Mouse (Mus musculus) neural tube, embryonic 13.5 days (tissue): Measurements from ENCODE around the gene Gm20481. TPM values are rescaled to one million over a fixed set of nuclear protein-coding genes. Genes with fewer than 3 reads are reported as not detected.
"Not testable (repeated sequence)": the region's sequence is repeated elsewhere in the genome, so short reads cannot be mapped to it uniquely, and the experiment has no call there.

Experiments
- ATAC-seq: fragments of 200-750 bp; cut with Nextera tagmentation; 2 replicates; pipeline ENCODE4 v1.8.0; 2017; ENCODE audit warnings: low read depth, mild to moderate bottlenecking, moderate TSS enrichment, moderate library complexity
- H3K27ac ChIP-seq: fragments of 300-500 bp; sonication (generic); replicated peaks from 2 replicates; pipeline ENCODE4 v1.5.1; 2015; ENCODE audit warnings: moderate library complexity, mild to moderate bottlenecking, inconsistent platforms
- H3K27me3 ChIP-seq: fragments of 300-500 bp; sonication (generic); 2 replicates; pipeline ENCODE4 v1.6.1; 2015; ENCODE audit warnings: mild to moderate bottlenecking, inconsistent platforms
- H3K36me3 ChIP-seq: fragments of 300-500 bp; sonication (generic); 2 replicates; pipeline ENCODE4 v1.6.1; 2015; ENCODE audit warnings: mild to moderate bottlenecking, inconsistent platforms
- H3K4me1 ChIP-seq: fragments of 300-500 bp; sonication (generic); replicated peaks from 2 replicates; pipeline ENCODE4 v1.6.1; 2015; ENCODE audit warnings: inconsistent platforms
- H3K4me2 ChIP-seq: fragments of 300-500 bp; sonication (generic); 2 replicates; pipeline ENCODE4 v1.6.1; 2015; ENCODE audit warnings: inconsistent platforms, mild to moderate bottlenecking, moderate library complexity
- H3K4me3 ChIP-seq: fragments of 300-500 bp; sonication (generic); 2 replicates; pipeline ENCODE4 v1.5.1; 2015; ENCODE audit warnings: mild to moderate bottlenecking, inconsistent platforms
- H3K9ac ChIP-seq: fragments of 300-500 bp; sonication (generic); 2 replicates; pipeline ENCODE4 v1.6.1; 2015; ENCODE audit warnings: moderate library complexity, mild to moderate bottlenecking, inconsistent platforms
- H3K9me3 ChIP-seq: fragments of 300-500 bp; sonication (generic); 2 replicates; pipeline ENCODE4 v1.6.1; 2016; ENCODE audit warnings: inconsistent platforms
- WGBS: fragments of 180-500 bp; shearing (Covaris S2); methylation state at CpG from one replicate; pipeline ENCODE4 v1.1.7; 2015; 5-methylcytosine and 5-hydroxymethylcytosine counted together
- polyA plus RNA-seq: library from polyadenylated mRNA; unstranded; fragments of >200 nt; fragmentation: Nextera tagmentation; extraction: Ambion mirVana; gene quantifications from 2 replicates; pipeline ENCODE4 v1.2.1, GENCODE M21; 2015

The Gm20481 gene
- polyA plus RNA-seq, 1 experiment from 2014 or later: not detected

DNA sequence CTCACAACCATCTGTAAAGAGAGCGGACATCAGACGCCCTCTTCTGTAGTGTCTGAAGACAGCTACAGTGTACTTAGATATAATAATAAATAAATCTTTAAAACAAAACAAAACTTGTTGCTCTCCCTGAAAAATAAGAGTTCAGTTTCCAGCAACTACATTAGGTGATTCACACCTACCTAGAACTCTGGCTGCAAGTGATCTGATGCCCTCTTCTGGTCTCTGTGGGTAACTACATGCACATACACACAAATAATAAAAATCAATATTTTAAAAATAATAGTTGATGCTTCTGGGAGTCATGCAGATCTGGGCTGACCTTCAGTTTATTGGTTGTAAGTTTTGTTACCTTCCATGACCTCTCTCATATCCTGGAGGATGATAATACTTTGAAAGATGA lies 14.5 kb downstream of the Gm20481 start:
- WGBS: 75% methylated on average over 2 of the region's 2 CpGs

DNA sequence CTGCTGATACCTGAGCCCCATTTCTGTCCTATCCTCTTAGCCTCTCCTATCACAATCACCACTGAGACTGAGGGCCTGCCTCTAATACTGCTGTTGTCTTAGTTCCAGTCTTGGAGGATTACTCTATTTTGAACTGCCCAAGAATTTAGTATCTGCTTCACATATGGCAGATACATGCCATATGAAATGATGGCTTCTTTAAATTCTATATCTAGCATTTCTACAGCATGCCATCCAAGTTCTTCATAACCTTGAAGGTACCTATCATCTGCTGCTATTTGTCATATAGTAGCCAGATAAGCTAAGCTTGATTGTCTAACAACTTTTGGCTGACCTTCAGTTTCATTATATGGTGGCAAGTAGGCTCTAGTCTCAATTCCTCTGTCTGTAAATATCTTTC lies 25.0 kb downstream of the Gm20481 start:
- no peak overlapping the region for H3K9ac ChIP-seq

More for the DNA sequence above, 14.5 kb downstream of the Gm20481 start:
- H3K4me1 ChIP-seq: peaks cover 29% of the 10 kb centered on the region
- H3K9me3 ChIP-seq: no peaks in the 10 kb centered on the region
- no peak overlapping the region for H3K27ac ChIP-seq
- no peak overlapping the region for H3K9ac ChIP-seq
- H3K4me3 ChIP-seq: no peak overlapping the region
- H3K36me3 ChIP-seq: peaks cover 22% of the 10 kb centered on the region
- H3K4me2 ChIP-seq: no peak overlapping the region
- no peak for ATAC-seq
- no peaks in the 10 kb centered on the region for H3K27me3 ChIP-seq

DNA sequence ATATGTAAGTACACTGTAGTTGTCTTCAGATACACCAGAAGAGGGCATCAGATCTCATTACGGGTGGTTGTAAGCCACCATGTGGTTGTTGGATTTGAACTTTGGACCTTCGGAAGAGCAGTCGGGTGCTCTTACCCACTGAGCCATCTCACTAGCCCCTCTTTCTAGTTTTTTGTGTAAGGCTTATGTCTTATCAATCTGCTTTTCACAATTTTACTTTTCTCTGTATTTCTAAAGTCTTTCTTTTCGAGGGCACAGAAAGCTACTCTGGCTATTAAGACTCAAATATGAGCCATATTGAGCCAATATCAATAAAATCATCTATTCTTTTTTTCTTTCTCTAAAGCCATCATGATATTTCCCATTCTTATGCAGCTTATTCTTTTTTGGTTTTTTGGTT lies 25.5 kb downstream of the Gm20481 start:
- H3K27ac ChIP-seq, H3K4me3 ChIP-seq, H3K9me3 ChIP-seq, H3K9ac ChIP-seq, ATAC-seq, H3K36me3 ChIP-seq, H3K27me3 ChIP-seq, H3K4me2 ChIP-seq: not testable (repeated sequence)
- 91% methylated on average over 4 of the region's 4 CpGs for WGBS
- H3K4me1 ChIP-seq: peaks cover 11% of the 10 kb centered on the region

More for the DNA sequence above, 25.0 kb downstream of the Gm20481 start:
- Histone ChIP-seq H3K4me1 (peaks cover 7% of the 10 kb centered on the region), H3K27ac (no peak overlapping the region), H3K27me3 (no peaks in the 10 kb centered on the region), H3K36me3 (no peaks in the 10 kb centered on the region), H3K4me3 (no peak overlapping the region), H3K4me2 (no peak overlapping the region), H3K9me3 (no peaks in the 10 kb centered on the region)
- ATAC-seq: no peak

DNA sequence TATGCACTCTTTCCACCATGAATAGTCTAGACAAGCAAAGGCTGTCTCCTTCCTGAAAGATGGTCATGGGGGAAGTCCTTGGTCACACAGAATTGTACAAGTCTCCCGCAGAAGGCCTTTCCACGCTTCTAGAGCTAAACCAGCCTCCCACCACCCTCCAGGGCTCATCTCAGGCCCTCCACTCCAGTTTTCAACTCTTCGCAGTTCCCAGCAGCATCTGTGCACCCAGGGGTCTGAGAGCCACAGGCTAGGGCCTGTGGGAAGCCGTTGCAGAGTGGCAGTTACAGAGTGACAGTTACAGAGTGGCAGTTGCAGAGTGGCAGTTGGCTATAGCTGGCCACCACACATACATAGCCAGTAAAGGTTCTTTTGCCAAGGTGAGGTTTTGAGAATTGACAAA lies 26.2 kb downstream of the Gm20481 start:
- not testable (repeated sequence) for H3K9ac ChIP-seq, H3K27ac ChIP-seq, H3K4me2 ChIP-seq, H3K4me3 ChIP-seq, H3K27me3 ChIP-seq, H3K9me3 ChIP-seq, ATAC-seq, H3K36me3 ChIP-seq
- 94% methylated on average over 4 of the region's 4 CpGs for WGBS
- peaks cover 12% of the 10 kb centered on the region for H3K4me1 ChIP-seq

DNA sequence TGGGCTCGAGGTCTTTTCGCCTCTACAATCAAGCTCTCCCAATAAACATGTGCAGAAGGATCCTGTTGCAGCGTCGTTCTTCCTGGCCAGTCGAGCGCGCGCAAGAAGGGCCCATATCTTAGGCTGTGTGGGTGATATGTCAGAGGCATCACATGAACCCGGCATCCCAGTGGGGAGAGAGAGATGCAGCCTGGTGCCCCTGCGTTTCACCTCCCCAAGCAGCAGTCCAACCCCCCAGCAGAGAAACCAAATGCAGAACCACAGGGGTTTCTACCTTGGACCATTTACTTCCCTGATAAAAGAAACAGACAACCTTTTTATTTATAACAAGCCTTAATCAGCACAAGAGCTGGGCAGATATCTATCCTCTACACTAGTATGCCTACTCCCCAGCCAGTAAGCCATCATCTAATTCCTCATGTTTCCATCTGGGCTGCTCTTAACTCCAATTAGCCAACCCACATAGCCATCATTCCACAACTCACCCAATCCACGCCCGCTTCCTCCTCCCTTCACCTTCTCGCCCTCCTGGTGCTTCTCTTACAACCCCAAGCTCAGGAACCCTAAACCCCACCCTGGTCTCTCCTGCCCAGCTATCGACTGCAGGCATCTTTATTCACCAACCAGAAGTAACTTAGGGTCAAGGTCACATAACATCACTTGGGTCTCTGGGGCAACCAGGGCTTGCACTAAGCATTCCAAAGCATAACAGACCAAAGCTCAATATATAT lies 26.9 kb downstream of the Gm20481 start:
- H3K27me3 ChIP-seq: no peaks in the 10 kb centered on the region
- no peaks in the 10 kb centered on the region for H3K9me3 ChIP-seq
- peaks cover 14% of the 10 kb centered on the region for H3K4me1 ChIP-seq
- no peak for ATAC-seq
- H3K4me3 ChIP-seq: no peak overlapping the region
- no peak overlapping the region for H3K4me2 ChIP-seq
- H3K9ac ChIP-seq: no peak overlapping the region
- WGBS: 86% methylated on average over 13 of the region's 14 CpGs
- H3K27ac ChIP-seq: no peak overlapping the region
- no peaks in the 10 kb centered on the region for H3K36me3 ChIP-seq

DNA sequence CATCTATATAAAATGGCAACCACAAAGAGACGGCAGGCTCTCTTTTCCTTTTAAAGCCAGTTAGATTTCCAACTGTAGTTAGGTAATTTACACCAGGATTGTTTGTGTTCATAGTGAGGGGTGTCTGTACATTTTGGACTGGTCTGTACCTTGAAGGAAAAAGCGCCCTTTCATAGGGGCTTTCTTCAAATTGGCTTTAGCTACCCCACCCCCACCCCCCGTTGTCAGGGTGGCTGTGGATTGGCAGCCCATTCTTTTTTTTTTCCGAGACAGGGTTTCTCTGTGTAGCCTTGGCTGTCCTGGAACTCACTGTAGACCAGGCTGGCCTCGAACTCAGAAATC lies 27.4 kb downstream of the Gm20481 start:
- no peak for ATAC-seq
- WGBS: 79% methylated on average over 5 of the region's 5 CpGs
- H3K4me2 ChIP-seq: no peak overlapping the region
- H3K4me3 ChIP-seq: no peak overlapping the region
- peaks cover 19% of the 10 kb centered on the region for H3K4me1 ChIP-seq
- no peaks in the 10 kb centered on the region for H3K36me3 ChIP-seq
- no peaks in the 10 kb centered on the region for H3K27me3 ChIP-seq
- no peak overlapping the region for H3K27ac ChIP-seq
- H3K9ac ChIP-seq: no peak overlapping the region
- H3K9me3 ChIP-seq: no peaks in the 10 kb centered on the region

DNA sequence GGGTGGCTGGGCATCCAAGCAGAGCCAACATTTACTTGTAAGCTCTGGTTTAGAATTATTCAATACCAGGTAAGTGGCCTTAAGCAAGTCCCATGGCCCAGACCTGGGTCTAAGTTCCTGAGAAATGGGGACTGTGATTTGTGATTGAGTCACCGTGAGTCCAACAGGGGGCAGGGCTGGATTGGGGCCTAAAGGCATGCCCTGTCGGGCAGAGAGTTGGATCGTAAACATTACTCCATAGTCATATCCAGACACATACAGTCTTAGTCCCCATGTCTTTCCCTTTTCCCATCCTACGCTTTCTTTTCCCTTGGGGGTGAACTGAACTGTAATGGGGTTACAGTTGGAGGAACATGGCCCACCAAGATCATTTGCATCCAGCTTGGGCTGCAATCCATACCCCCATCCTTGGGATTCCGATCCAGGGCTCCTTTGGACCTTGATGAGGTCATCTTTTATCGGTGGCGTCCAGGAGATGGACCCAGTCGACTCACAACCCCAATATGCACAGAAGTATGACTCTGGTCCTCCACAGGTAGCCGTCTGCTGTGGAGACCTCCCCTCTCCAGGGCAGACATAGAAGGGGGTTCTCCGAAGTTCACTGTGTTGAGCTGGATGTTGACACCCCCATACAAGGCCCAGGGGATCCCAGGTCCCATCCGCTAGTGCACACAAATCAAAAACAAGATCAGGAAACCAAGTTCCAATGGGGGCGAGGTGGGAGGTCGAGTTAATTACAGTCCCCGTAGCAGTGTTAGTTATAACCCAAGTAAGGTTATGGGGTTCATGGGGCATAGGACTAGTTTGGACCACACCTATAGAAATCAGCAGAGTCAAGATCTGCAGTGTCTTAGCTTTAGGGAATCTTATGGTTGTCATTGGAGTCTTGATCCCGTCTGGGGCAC lies 29.1 kb downstream of the Gm20481 start:
- Histone ChIP-seq H3K36me3 (no peaks in the 10 kb centered on the region), H3K4me3 (0 out of 2 replicates have a peak overlapping the region, but pooled peaks have one; percentile 24), H3K27ac (no peak overlapping the region), H3K4me2 (peak overlapping the region; percentile 100), H3K4me1 (peaks cover 34% of the 10 kb centered on the region), H3K27me3 (no peaks in the 10 kb centered on the region), H3K9ac (no peak overlapping the region), H3K9me3 (no peaks in the 10 kb centered on the region)
- WGBS: 93% methylated on average over 15 of the region's 15 CpGs
- ATAC-seq: no peak

DNA sequence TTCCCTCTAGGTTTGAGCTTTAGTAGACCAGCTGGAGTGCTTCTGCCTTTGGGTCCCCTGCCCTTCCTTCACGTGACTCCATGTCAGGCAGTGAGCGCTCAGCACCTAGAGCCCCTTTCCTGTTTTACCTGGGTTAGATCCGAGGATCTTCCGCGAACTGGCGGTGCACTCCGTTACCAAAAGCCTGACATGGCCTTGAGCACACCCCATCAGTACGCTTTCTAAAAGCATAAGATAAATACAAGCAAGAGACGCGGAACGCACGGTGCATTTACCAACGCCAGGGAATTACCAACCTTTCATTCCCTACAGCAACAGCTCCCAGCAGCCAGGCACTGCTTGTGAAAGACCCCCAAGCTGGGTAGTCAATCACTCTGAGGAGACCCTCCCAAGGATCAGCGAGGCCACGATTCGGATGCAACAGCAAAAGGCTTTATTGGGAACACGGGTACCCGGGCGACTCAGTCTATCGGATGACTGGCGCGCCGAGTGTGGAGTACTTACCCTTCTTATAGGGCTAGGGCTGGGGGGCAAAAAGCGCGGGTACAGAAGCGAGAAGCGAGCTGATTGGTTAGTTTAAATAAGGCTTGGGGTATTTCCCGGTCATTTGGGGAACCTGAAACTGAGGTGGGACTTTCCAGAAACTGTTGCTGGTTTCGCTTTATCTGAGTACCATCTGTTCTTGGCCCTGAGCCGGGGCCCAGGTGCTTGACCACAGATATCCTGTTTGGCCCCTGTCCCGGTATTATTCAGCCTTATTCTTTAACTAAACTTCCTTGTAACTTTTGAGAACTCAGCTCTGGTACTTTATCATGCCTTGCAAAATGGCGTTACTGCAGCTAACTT lies 30.4 kb downstream of the Gm20481 start:
- peak overlapping the region; percentile 97 for H3K9ac ChIP-seq
- H3K36me3 ChIP-seq: peaks cover 11% of the 10 kb centered on the region
- 25% methylated on average over 30 of the region's 32 CpGs for WGBS
- peak overlapping the region; percentile 96; the same call in 1 of the 2 replicates for H3K27ac ChIP-seq
- not testable (repeated sequence) for ATAC-seq, H3K9me3 ChIP-seq, H3K27me3 ChIP-seq
- H3K4me1 ChIP-seq: peaks cover 34% of the 10 kb centered on the region
- peak overlapping the region; percentile 100 for H3K4me2 ChIP-seq
- H3K4me3 ChIP-seq: peak overlapping the region; percentile 93

DNA sequence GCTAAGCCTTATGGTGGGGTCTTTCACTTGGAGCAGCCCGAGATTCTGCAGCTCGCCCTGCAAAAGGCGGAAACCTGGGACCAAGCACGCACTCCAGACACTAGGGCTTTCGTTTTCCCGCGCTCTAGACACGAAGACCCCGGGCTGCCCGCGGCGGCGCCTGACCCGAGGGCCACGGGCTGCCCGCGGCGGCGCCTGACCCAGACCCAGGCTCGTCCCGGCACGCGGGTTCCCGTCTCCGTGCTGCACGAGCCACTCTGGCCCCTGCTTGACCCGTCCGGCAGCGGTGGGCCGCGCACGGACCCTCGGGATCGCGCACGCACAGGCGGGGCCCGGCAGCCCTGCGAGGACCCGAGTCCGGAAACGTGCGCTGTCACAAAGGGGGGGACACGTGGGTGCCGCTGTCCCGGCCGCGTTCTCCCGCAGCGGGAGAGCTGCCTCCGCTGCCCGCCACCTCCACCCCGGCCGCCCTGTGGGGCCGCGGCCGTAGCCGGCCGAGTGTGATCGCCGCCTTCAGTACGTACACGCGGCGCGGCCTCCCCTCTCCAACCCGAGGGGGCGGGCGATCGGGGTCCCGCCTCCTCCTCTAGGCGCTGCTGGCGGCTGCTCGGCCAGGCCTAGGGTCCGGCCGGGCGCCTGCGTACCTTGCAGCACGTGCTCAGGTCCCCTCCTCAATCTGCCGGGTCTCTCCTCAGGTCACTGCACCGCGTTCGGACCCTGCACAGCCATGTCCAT lies 31.2 kb downstream of the Gm20481 start, which contains the start of gene Vars:
Gene Vars, plus strand, starts transcription at position 271 of the 735 bp plus-strand sequence.
- H3K27ac ChIP-seq: peak within 1 kb of the TSS; percentile 96
- peaks cover 34% of the 10 kb centered on the region for H3K4me1 ChIP-seq
- ATAC-seq: peak; percentile 93
- peak within 1 kb of the TSS; percentile 100 for H3K4me2 ChIP-seq
- WGBS: under 1% methylated on average over 57 of the region's 83 CpGs
- H3K4me3 ChIP-seq: peak within 1 kb of the TSS; percentile 93
- H3K9ac ChIP-seq: peak within 1 kb of the TSS; percentile 97
- peaks cover 19% of the 10 kb centered on the region for H3K36me3 ChIP-seq
- no peaks in the 10 kb centered on the region for H3K27me3 ChIP-seq
- H3K9me3 ChIP-seq: no peaks in the 10 kb centered on the region

DNA sequence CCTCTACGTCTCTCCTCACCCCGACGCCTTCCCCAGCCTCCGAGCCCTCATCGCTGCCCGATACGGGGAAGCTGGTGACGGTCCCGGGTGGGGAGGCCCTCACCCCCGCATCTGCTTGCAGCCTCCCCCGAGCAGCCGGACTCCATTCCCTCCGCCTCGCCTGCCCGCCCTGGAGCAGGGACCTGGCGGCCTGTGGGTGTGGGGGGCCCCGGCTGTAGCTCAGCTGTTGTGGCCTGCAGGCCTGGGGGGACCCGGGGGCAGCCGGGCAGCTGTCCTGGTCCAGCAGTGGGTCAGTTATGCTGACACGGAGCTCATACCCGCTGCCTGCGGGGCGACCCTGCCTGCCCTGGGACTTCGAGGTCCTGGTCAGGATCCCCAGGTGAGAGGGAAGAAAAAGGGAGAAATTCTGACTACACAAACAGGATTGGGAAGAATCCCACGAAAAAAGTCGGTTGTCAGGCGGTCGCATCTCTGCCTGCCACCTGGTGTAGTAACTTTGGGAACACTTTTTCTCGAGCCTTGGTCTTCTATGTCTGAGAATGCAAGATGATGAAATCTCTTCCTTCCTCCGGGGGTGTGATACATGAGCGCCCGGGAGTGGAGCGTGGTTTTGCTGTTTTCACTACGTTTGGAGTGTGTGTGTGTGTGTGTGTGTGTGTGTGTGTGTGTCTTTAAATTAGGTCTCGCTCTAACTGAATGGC lies 31.9 kb downstream of the Gm20481 start:
- Histone ChIP-seq H3K4me1 (peaks cover 34% of the 10 kb centered on the region), H3K4me3 (peak overlapping the region; percentile 93), H3K27ac (peak overlapping the region; percentile 96), H3K27me3 (no peaks in the 10 kb centered on the region), H3K9ac (peak overlapping the region; percentile 97), H3K9me3 (no peaks in the 10 kb centered on the region), H3K36me3 (peaks cover 25% of the 10 kb centered on the region), H3K4me2 (peak overlapping the region; percentile 100)
- ATAC-seq: no peak; the same call in 1 of the 2 replicates
- 1% methylated on average over 35 of the region's 35 CpGs for WGBS
